Mouse (Mus musculus) ES-E14 (cell line): ENCODE data around the gene Arnt2.

Source experiments
- CHD2 ChIP-seq: IDR thresholded peaks from 2 replicates; pipeline ENCODE4 v1.6.1; 2014; ENCODE audit warnings: mild to moderate bottlenecking, low read depth, low read length, inconsistent platforms
- HCFC1 ChIP-seq: IDR thresholded peaks from 2 replicates; pipeline ENCODE4 v1.6.1; 2012; ENCODE audit warnings: low read length, inconsistent platforms, borderline replicate concordance; ENCODE audit not compliant: insufficient read depth
- MAFK ChIP-seq: IDR thresholded peaks from 2 replicates; pipeline ENCODE4 v1.6.1; 2014; ENCODE audit warnings: mild to moderate bottlenecking, low read depth, low read length, inconsistent platforms; ENCODE audit not compliant: insufficient read depth
- ZC3H11A ChIP-seq: IDR thresholded peaks from 2 replicates; pipeline ENCODE4 v1.6.1; 2012; ENCODE audit warnings: low read depth, mild to moderate bottlenecking, inconsistent platforms, low read length, borderline replicate concordance
- ZNF384 ChIP-seq: IDR thresholded peaks from 2 replicates; pipeline ENCODE4 v1.6.1; 2012; ENCODE audit warnings: low read depth, low read length, inconsistent platforms

DNA sequence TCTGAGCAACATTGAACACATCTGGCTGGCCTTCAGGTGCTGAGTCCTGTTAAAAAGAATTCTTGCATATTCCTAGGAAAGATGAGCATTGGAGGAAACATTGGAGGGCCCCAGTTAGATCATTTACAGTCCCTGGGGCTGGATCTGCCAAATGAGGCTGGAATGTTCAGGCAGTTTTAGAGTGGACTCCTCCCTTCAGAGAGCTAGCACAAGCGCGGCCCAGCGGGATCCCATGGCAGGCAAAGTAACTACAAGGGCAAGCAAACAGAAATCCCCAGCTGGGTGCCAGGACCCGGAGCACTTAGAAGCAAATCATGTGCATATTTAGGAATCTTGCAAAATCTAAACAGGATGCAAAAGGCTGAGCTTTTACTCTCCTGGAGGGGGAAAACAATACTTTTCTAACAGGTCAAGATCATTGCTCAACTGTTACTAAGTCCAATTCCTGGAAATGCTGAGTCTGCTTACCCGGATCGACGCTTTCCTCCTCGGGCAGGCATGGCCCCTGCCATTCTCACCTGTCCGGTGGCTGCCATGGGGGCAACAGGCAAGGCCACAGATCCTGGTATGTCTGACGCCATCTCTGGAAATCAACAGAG lies 48.8 kb downstream of the Arnt2 start:
- TF ChIP-seq ZNF384 (no peak), MAFK (peak; percentile 61; the same call in 1 of the 2 replicates), CHD2 (no peak), HCFC1 (no peak), ZC3H11A (no peak)
